Mouse (Mus musculus) midbrain, embryonic 14.5 days (tissue): ENCODE results near the gene Kif2b. TPM values are rescaled to one million over a fixed set of nuclear protein-coding genes. Genes with fewer than 3 reads are reported as not detected.

Experiments used
- ATAC-seq: fragments of 200-750 bp; cut with Nextera tagmentation; 2 replicates; pipeline ENCODE4 v1.8.0; 2017; ENCODE audit warnings: moderate number of reproducible peaks, moderate library complexity; ENCODE audit not compliant: low FRiP score, low TSS enrichment
- DNase-seq: peaks from one replicate; pipeline ENCODE4 v3.0.0-alpha.2; 2015
- H3K27ac ChIP-seq: fragments of 300-500 bp; sonication (generic); replicated peaks from 2 replicates; pipeline ENCODE4 v1.5.1; 2014; ENCODE audit warnings: mild to moderate bottlenecking, low read depth, low read length, moderate library complexity
- H3K27me3 ChIP-seq: fragments of 300-500 bp; sonication (generic); 2 replicates; pipeline ENCODE4 v1.6.1; 2014; ENCODE audit warnings: low read length, control low read depth, mixed read lengths; ENCODE audit not compliant: control insufficient read depth, insufficient read depth
- H3K36me3 ChIP-seq: fragments of 300-500 bp; sonication (generic); 2 replicates; pipeline ENCODE4 v1.6.1; 2014; ENCODE audit warnings: low read length, control low read depth; ENCODE audit not compliant: control insufficient read depth, insufficient read depth
- H3K4me1 ChIP-seq: fragments of 300-500 bp; sonication (generic); 2 replicates; pipeline ENCODE4 v1.6.1; 2014; ENCODE audit warnings: mild to moderate bottlenecking, antibody characterized with exemption, low read length, control low read depth; ENCODE audit not compliant: control insufficient read depth, insufficient read depth
- H3K4me2 ChIP-seq: fragments of 300-500 bp; sonication (generic); 2 replicates; pipeline ENCODE4 v1.6.1; 2014; ENCODE audit warnings: mild to moderate bottlenecking, low read length, moderate library complexity
- H3K4me3 ChIP-seq: fragments of 300-500 bp; sonication (generic); replicated peaks from 2 replicates; pipeline ENCODE4 v1.5.1; 2014; ENCODE audit warnings: low read depth, low read length
- H3K9ac ChIP-seq: fragments of 300-500 bp; sonication (generic); replicated peaks from 2 replicates; pipeline ENCODE4 v1.6.1; 2014; ENCODE audit warnings: mild to moderate bottlenecking, low read length, moderate library complexity
- H3K9me3 ChIP-seq: fragments of 300-500 bp; sonication (generic); 2 replicates; pipeline ENCODE4 v1.6.1; 2016; ENCODE audit warnings: low read length, control low read depth, mixed read lengths; ENCODE audit not compliant: control insufficient read depth
- WGBS: fragments of 180-500 bp; shearing (Covaris S2); extraction: QIAGEN DNeasy Blood & Tissue Kit; methylation state at CpG from one replicate; pipeline ENCODE4 v1.1.7; 2014; 5-methylcytosine and 5-hydroxymethylcytosine counted together
- polyA plus RNA-seq: library from polyadenylated mRNA; unstranded; fragments of >200 nt; fragmentation: Nextera tagmentation; extraction: Ambion mirVana; gene quantifications from 2 replicates; pipeline ENCODE4 v1.2.1, GENCODE M21; 2014

Kif2b gene
- polyA plus RNA-seq: not detected in 2 replicates

DNA sequence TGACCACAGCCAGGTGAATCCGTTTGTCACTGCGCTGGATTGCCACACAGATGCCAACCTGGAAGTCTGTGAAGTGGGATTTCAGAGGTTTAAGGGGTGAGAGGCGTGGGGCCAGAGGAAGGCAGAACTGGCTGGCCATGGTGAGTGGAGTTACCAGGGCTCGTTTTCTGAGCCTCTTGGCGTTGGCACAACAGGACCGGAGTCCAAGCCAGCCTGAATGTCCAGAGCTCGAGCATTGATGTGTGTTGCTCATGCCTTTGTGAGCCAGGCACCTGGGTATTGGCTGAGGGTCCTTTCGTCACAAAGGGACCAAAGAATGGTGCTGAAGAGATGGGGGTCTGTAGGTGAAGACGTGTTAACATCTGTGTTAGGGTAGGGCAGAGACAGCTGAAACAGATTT lies at the start of gene Kif2b:
Gene Kif2b, minus strand, starts transcription at position 242 of the 400 bp plus-strand sequence.
- Histone ChIP-seq H3K27me3 (no peaks in the 10 kb centered on the region), H3K27ac (no peak within 1 kb of the TSS), H3K4me2 (no peak within 1 kb of the TSS), H3K36me3 (no peaks in the 10 kb centered on the region), H3K4me3 (no peak within 1 kb of the TSS), H3K9ac (no peak within 1 kb of the TSS), H3K4me1 (no peaks in the 10 kb centered on the region), H3K9me3 (no peaks in the 10 kb centered on the region)
- WGBS: 90% methylated on average over 9 of the region's 9 CpGs
- DNase-seq (peak; percentile 9), ATAC-seq (no peak)

DNA sequence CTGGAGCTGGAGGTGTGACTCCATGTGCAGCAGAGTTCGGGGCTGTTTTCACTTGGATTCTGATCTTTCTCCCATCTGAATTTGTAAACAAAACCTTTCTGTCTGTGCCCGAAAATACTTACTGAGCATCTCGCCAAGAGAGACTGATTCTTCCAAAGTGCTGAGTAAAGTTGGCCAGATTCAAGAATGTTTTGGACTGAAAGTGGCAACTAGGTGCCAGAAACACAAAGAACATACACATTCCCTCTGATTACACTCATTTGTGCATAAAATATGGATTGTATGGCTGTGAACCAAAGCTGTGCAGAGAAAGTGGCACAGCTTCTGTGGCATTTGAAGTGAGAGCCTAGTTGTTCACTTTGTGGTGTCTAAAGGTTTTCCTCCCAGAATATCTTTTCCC lies 15.7 kb upstream of the Kif2b start:
- WGBS: 83% methylated on average over 3 of the region's 3 CpGs
- no peak for ATAC-seq
- no peak overlapping the region for H3K4me3 ChIP-seq
- H3K36me3 ChIP-seq: no peaks in the 10 kb centered on the region
- no peaks in the 10 kb centered on the region for H3K4me1 ChIP-seq
- H3K9ac ChIP-seq: no peak overlapping the region
- no peak overlapping the region for H3K4me2 ChIP-seq
- DNase-seq: no peak
- no peaks in the 10 kb centered on the region for H3K9me3 ChIP-seq
- no peaks in the 10 kb centered on the region for H3K27me3 ChIP-seq
- no peak overlapping the region for H3K27ac ChIP-seq

DNA sequence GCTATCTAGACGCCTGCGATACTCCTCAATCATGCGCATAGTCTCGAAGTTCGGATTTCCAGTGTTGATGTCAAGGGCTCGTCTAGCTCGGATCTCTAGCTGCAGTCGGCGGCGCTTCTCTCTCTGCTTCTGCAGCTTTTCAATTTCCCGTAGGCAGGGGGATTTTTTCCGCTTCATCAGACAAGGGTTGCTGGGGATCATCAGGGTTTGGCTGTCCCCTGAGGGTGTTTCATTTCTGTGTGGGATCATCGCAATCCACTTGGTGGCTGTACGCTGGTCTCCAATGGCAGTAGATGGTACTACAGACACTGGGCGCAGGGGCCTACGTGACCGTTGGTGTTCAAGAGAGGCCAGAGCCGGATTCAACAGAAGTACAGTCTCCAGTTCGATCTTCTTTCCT lies 502 bp downstream of the Kif2b start:
- ATAC-seq (no peak), DNase-seq (peak; percentile 8)
- Histone ChIP-seq H3K4me1 (no peaks in the 10 kb centered on the region), H3K36me3 (no peaks in the 10 kb centered on the region), H3K27ac (no peak overlapping the region), H3K9me3 (no peaks in the 10 kb centered on the region), H3K4me2 (no peak overlapping the region), H3K27me3 (no peaks in the 10 kb centered on the region), H3K4me3 (no peak overlapping the region), H3K9ac (no peak overlapping the region)
- WGBS: 87% methylated on average over 19 of the region's 19 CpGs

DNA sequence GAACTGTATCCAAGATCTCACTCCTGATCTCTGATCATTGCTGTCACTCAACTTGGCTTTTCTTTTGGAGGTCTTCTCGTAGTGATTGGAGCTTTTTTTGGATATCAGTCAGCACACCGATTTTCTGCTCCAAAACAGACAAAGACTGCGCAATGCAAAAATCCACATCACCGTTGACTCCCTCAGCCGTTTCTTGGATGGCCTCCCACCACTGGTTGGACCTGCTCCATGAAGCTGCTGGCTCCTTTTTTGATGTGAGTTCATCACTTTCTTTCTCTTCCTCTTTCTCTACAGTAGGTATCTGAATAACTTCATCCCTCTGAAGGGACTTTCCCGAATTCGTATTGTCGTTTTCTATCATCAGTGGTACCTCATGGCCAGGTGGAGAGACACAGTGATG lies 2.0 kb downstream of the Kif2b start:
- DNase-seq (no peak), ATAC-seq (no peak)
- Histone ChIP-seq H3K9me3 (no peaks in the 10 kb centered on the region), H3K9ac (no peak overlapping the region), H3K4me1 (no peaks in the 10 kb centered on the region), H3K27ac (no peak overlapping the region), H3K36me3 (no peaks in the 10 kb centered on the region), H3K27me3 (no peaks in the 10 kb centered on the region), H3K4me3 (no peak overlapping the region), H3K4me2 (no peak overlapping the region)
- 94% methylated on average over 8 of the region's 8 CpGs for WGBS

DNA sequence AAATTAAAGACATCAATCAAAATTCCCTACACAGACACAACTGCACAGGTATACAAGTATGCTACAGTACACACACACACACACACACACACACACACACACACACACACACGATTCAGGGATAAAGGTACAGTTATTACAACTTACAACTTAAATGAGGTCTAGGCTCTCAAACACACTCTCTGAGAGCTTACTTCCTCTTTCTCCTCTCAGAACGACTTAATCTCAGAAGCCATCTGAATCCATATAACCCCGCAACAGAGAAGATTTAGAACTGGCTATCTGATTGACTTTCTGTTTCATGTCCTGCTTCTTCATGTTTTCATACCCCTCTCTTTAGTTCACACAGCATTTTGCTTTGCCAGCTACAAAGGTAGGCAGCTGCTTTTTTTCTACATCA lies 2.9 kb downstream of the Kif2b start:
- ATAC-seq: no peak

DNA sequence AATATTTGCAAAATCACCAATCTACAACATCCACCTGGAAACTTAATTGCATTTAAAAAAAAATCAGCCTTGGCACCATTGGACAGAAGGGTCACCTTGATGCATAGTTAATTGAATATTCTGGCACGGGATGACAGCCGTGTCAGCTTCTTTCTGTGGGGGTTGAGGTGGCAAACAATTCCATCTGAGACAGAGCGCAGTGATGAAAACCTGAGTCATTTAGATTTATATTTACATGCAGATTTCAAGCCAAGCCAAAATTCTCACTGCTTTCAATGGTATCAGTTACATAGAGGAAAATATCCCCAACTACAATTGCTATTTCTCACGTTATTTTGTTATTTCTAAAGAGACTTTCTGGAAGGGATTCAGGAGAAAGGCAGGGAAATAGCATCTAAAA lies 46.6 kb downstream of the Kif2b start:
- no peak overlapping the region for H3K4me2 ChIP-seq
- H3K27ac ChIP-seq: no peak overlapping the region
- no peak overlapping the region for H3K9ac ChIP-seq
- WGBS: 68% methylated on average over 4 of the region's 4 CpGs
- no peaks in the 10 kb centered on the region for H3K36me3 ChIP-seq
- H3K9me3 ChIP-seq: no peaks in the 10 kb centered on the region
- ATAC-seq (no peak), DNase-seq (no peak)
- H3K4me1 ChIP-seq: no peaks in the 10 kb centered on the region
- no peak overlapping the region for H3K4me3 ChIP-seq
- no peaks in the 10 kb centered on the region for H3K27me3 ChIP-seq

More for the DNA sequence above, 2.9 kb downstream of the Kif2b start:
- Histone ChIP-seq H3K4me2 (no peak overlapping the region), H3K9ac (no peak overlapping the region), H3K36me3 (no peaks in the 10 kb centered on the region), H3K27me3 (no peaks in the 10 kb centered on the region), H3K27ac (no peak overlapping the region), H3K9me3 (no peaks in the 10 kb centered on the region), H3K4me3 (no peak overlapping the region), H3K4me1 (no peaks in the 10 kb centered on the region)
- WGBS: 76% methylated on average over 3 of the region's 3 CpGs
- no peak for DNase-seq
